21 mouse cellular contexts compared by ENCODE assay signal in the genomic region with DNA sequence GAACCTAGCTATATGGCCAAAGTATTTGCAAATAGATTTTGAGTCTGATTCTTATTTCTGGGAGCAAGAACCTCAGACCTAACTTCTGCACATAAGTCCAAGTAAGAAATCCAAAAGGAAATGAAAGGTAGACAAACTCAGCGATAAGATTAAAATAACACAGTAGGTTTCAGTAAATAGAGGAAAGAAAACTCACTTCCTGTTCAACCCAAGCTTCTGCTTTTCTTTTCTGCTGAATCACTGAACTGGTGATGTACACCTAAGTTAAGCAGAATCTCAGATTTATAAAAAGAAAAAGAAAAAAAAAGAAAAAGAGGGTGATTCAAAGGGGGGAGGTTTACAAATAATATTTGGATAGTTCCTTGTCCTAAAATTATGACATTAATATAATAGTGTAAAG.
DNase-seq lines count a peak whose midpoint lies in the region; ATAC-seq and TF ChIP-seq lines count a peak whose summit lies in the region.
"Had no signal": no experiment of that assay in that cellular context is flagged by ENCODE, and none has a peak within 500 bp of the region (broad histone marks: within the 10 kb centered on the region; RNA-seq: fewer than 3 reads in every experiment).

No protein-coding gene starts in this region.

- TF ChIP-seq RAD21 in MEL (IDR thresholded peaks at IDR 0.05; ENCODE audit: low read depth, low read length): no peak

- no peak for TF ChIP-seq POLR2A in MEL (IDR thresholded peaks at IDR 0.05; ENCODE audit: control insufficient read depth in 1 of 2, insufficient read depth in 1 of 2, low read depth in 1 of 2, low read length in 2 of 2, poor library complexity in 1 of 2)

- H3K9me3 ChIP-seq in MEL (replicated peaks; ENCODE audit: insufficient read depth, low read length): no peaks in the 10 kb centered on the region
- H3K9me3 ChIP-seq in forebrain, embryonic 13.5 days (replicated peaks): no peaks in the 10 kb centered on the region
- H3K9me3 ChIP-seq: embryonic facial prominence, embryonic 10.5 days; embryonic facial prominence, embryonic 12.5 days; forebrain, embryonic 10.5 days; G1E had no signal

- DNase-seq in 416B (ENCODE audit: low read depth) (peak; percentile 15), MEL (ENCODE audit: low read depth, low spot score) (peak; percentile 14)
- DNase-seq in heart, postnatal 25 days (ENCODE audit: low spot score): no peak
- DNase-seq: adrenal gland, adult 2 months; adrenal gland, postnatal 10 days; adrenal gland, postnatal 25 days; cerebellum, adult 11 months; cerebellum, adult 18-20 months; cerebellum, adult 8-10 months; cerebellum, adult 9-11 months; cerebellum, postnatal 14 days; cerebellum, postnatal 36 days had no signal

- peak; percentile 69 to 85; a peak in 3 of 4 replicates for ATAC-seq in hematopoietic stem cell, adult 5-6 weeks (replicated peaks in 1 of 2; ENCODE audit: insufficient read depth in 1 of 2, low FRiP score in 2 of 2, low TSS enrichment in 1 of 2, low read depth in 1 of 2, poor library complexity in 2 of 2, severe bottlenecking in 2 of 2)
- no peak for ATAC-seq in forebrain, embryonic 13.5 days
- no peak for ATAC-seq in erythroid progenitor cell, adult 5-6 weeks (replicated peaks; ENCODE audit: low FRiP score, poor library complexity, severe bottlenecking)
- ATAC-seq: forebrain, embryonic 14.5 days; forebrain, embryonic 16.5 days had no signal

- 98% methylated on average over 1 of the region's 1 CpGs for WGBS in forebrain, embryonic 13.5 days

- H3K27ac ChIP-seq in MEL (ENCODE audit: control insufficient read depth, low read depth, low read length): no peak overlapping the region
- H3K27ac ChIP-seq in forebrain, embryonic 13.5 days: no peak overlapping the region
- H3K27ac ChIP-seq: embryonic facial prominence, embryonic 10.5 days; embryonic facial prominence, embryonic 12.5 days; forebrain, embryonic 10.5 days had no signal

- no peaks in the 10 kb centered on the region for H3K27me3 ChIP-seq in MEL (ENCODE audit: control insufficient read depth in 1 of 2, insufficient read depth in 2 of 2, low read length in 2 of 2)
- no peaks in the 10 kb centered on the region for H3K27me3 ChIP-seq in forebrain, embryonic 13.5 days
- H3K27me3 ChIP-seq: embryonic facial prominence, embryonic 12.5 days had no signal

- intact Hi-C loops in heart, postnatal 25 days (cut with DNase I): no loop called here

- H3K4me1 ChIP-seq in MEL (ENCODE audit: control insufficient read depth in 1 of 2, insufficient read depth in 2 of 2, low read length in 2 of 2): no peaks in the 10 kb centered on the region
- no peaks in the 10 kb centered on the region for H3K4me1 ChIP-seq in forebrain, embryonic 13.5 days
- H3K4me1 ChIP-seq: forebrain, embryonic 10.5 days had no signal

- no peak overlapping the region for H3K4me3 ChIP-seq in MEL (ENCODE audit: control insufficient read depth in 1 of 2, insufficient read depth in 1 of 2, low read depth in 2 of 2, low read length in 2 of 2)
- H3K4me3 ChIP-seq in forebrain, embryonic 13.5 days: no peak overlapping the region
- H3K4me3 ChIP-seq: embryonic facial prominence, embryonic 10.5 days; embryonic facial prominence, embryonic 12.5 days; forebrain, embryonic 10.5 days had no signal

- no peaks in the 10 kb centered on the region for H3K36me3 ChIP-seq in MEL (ENCODE audit: control insufficient read depth in 1 of 2, insufficient read depth in 2 of 2, low read length in 2 of 2)
- no peaks in the 10 kb centered on the region for H3K36me3 ChIP-seq in forebrain, embryonic 13.5 days (ENCODE audit: poor library complexity, severe bottlenecking)
- H3K36me3 ChIP-seq: embryonic facial prominence, embryonic 10.5 days; embryonic facial prominence, embryonic 12.5 days; forebrain, embryonic 10.5 days; G1E had no signal

- H3K4me2 ChIP-seq in forebrain, embryonic 13.5 days: no peak overlapping the region
- H3K4me2 ChIP-seq: embryonic facial prominence, embryonic 12.5 days had no signal

- TF ChIP-seq CTCF in MEL (IDR thresholded peaks at IDR 0.05 in 2 of 3, conservative IDR thresholded peaks at IDR 0.05 in 1 of 3; ENCODE audit: control insufficient read depth in 1 of 3, insufficient read depth in 1 of 3, low read depth in 2 of 3, low read length in 3 of 3, poor library complexity in 1 of 3, severe bottlenecking in 1 of 3): no peak

- TF ChIP-seq EP300 in MEL (IDR thresholded peaks at IDR 0.05; ENCODE audit: low read depth in 1 of 2, low read length in 2 of 2): no peak

- H3K79me2 ChIP-seq in MEL (ENCODE audit: control insufficient read depth, insufficient read depth, low read length, poor library complexity): no peaks in the 10 kb centered on the region

- H3K9ac ChIP-seq in MEL (ENCODE audit: control insufficient read depth, low read depth, low read length, poor library complexity, severe bottlenecking): no peak overlapping the region
- no peak overlapping the region for H3K9ac ChIP-seq in forebrain, embryonic 13.5 days
- H3K9ac ChIP-seq: embryonic facial prominence, embryonic 12.5 days had no signal

TF ChIP-seq in MEL, 35 proteins besides CTCF, POLR2A, EP300 and RAD21:
- no peak for TF ChIP-seq ETS1 (IDR thresholded peaks at IDR 0.05; ENCODE audit: low read depth, low read length)
- TF ChIP-seq UBTF (IDR thresholded peaks at IDR 0.05; ENCODE audit: borderline replicate concordance, insufficient read depth, low read depth, low read length): no peak
- no peak for TF ChIP-seq GABPA (IDR thresholded peaks at IDR 0.05; ENCODE audit: low read depth, low read length)
- no peak for TF ChIP-seq POLR2AphosphoS2 (IDR thresholded peaks at IDR 0.05; ENCODE audit: low read length)
- no peak for TF ChIP-seq MAZ (IDR thresholded peaks at IDR 0.05; ENCODE audit: low read depth, low read length)
- TF ChIP-seq MYB (IDR thresholded peaks at IDR 0.05; ENCODE audit: low read depth, low read length): no peak
- no peak for TF ChIP-seq CHD1 (IDR thresholded peaks at IDR 0.05; ENCODE audit: low read depth, low read length)
- no peak for TF ChIP-seq TBP (IDR thresholded peaks at IDR 0.05; ENCODE audit: low read depth, low read length)
- TF ChIP-seq MAX (IDR thresholded peaks at IDR 0.05; ENCODE audit: low read length): no peak
- TF ChIP-seq BHLHE40 (IDR thresholded peaks at IDR 0.05; ENCODE audit: borderline replicate concordance, low read depth, low read length): no peak
- TF ChIP-seq USF2 (IDR thresholded peaks at IDR 0.05; ENCODE audit: borderline replicate concordance in 1 of 2, insufficient read depth in 1 of 2, low read depth in 1 of 2, low read length in 2 of 2): no peak
- no peak for TF ChIP-seq KAT2A (conservative IDR thresholded peaks at IDR 0.05; ENCODE audit: low read depth, low read length)
- no peak for TF ChIP-seq MAFK (IDR thresholded peaks at IDR 0.05; ENCODE audit: borderline replicate concordance, low read depth, low read length)
- no peak for TF ChIP-seq POLR2AphosphoS5 (IDR thresholded peaks at IDR 0.05; ENCODE audit: borderline replicate concordance, low read depth, low read length)
- no peak for TF ChIP-seq JUND (IDR thresholded peaks at IDR 0.05; ENCODE audit: low read depth, low read length)
- no peak for TF ChIP-seq CHD2 (IDR thresholded peaks at IDR 0.05; ENCODE audit: low read length)
- no peak for TF ChIP-seq NRF1 (IDR thresholded peaks at IDR 0.05; ENCODE audit: insufficient read depth, low read depth, low read length, poor library complexity, severe bottlenecking)
- TF ChIP-seq E2F4 (IDR thresholded peaks at IDR 0.05; ENCODE audit: borderline replicate concordance, low read depth, low read length): no peak

Comparison
In these comparisons a context has a peak if more than half of its experiments do, and no peak if none do; other contexts are left out.
1. ATAC-seq: peak in hematopoietic stem cell, adult 5-6 weeks (2 of 2); none in forebrain, embryonic 13.5 days (single experiment) and erythroid progenitor cell, adult 5-6 weeks (single experiment).